Mouse (Mus musculus) neural tube, embryonic 12.5 days (tissue): ENCODE data around the gene Lbp. TPM values are rescaled to one million over a fixed set of nuclear protein-coding genes. Genes with fewer than 3 reads are reported as not detected.

Source experiments
- ATAC-seq: fragments of 200-750 bp; cut with Nextera tagmentation; 2 replicates; pipeline ENCODE4 v1.8.0; 2017; ENCODE audit warnings: low read depth, mild to moderate bottlenecking, moderate TSS enrichment, moderate library complexity; ENCODE audit not compliant: low FRiP score
- H3K27ac ChIP-seq: fragments of 300-500 bp; sonication (generic); 2 replicates; pipeline ENCODE4 v1.5.1; 2016
- H3K27me3 ChIP-seq: fragments of 300-500 bp; sonication (generic); replicated peaks from 2 replicates; pipeline ENCODE4 v1.6.1; 2016; ENCODE audit warnings: mild to moderate bottlenecking
- H3K36me3 ChIP-seq: fragments of 300-500 bp; sonication (generic); 2 replicates; pipeline ENCODE4 v1.6.1; 2016; ENCODE audit warnings: mild to moderate bottlenecking
- H3K4me1 ChIP-seq: fragments of 300-500 bp; sonication (generic); 2 replicates; pipeline ENCODE4 v1.6.1; 2016
- H3K4me2 ChIP-seq: fragments of 300-500 bp; sonication (generic); replicated peaks from 2 replicates; pipeline ENCODE4 v1.6.1; 2016; ENCODE audit warnings: mild to moderate bottlenecking
- H3K4me3 ChIP-seq: fragments of 300-500 bp; sonication (generic); 2 replicates; pipeline ENCODE4 v1.5.1; 2016
- H3K9ac ChIP-seq: fragments of 300-500 bp; sonication (generic); 2 replicates; pipeline ENCODE4 v1.6.1; 2016; ENCODE audit warnings: mild to moderate bottlenecking
- H3K9me3 ChIP-seq: fragments of 300-500 bp; sonication (generic); 2 replicates; pipeline ENCODE4 v1.6.1; 2016; ENCODE audit warnings: mild to moderate bottlenecking
- WGBS: fragments of 180-500 bp; shearing (Covaris S2); methylation state at CpG from one replicate; pipeline ENCODE4 v1.1.7; 2016; 5-methylcytosine and 5-hydroxymethylcytosine counted together
- polyA plus RNA-seq: library from polyadenylated mRNA; unstranded; fragments of >200 nt; fragmentation: Nextera tagmentation; extraction: Ambion mirVana; gene quantifications from 2 replicates; pipeline ENCODE4 v1.2.1, GENCODE M21; 2016

Lbp gene
- polyA plus RNA-seq, 1 experiment from 2014 or later, result 2.5 TPM

DNA sequence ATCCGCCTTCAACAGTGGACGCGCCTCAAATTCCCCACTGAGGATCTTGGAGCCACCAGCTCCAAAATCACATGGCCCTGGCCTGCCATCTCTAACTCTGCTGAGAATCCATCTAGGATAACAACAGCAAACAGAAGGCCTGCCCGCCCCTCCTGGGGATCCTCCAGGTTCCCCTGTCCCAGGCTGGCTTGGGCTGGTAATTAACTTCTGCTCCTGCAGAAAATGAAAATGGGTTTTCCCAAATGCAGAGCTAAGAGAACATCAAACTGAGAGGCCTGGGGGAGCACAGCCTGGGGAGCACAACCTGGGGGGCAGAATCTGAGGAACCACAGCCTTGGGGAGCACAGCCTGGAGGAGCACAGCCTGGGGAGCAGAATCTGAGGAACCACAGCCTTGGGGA, 26.6 kb upstream of the Lbp start:
- Histone ChIP-seq H3K4me3 (no peak overlapping the region), H3K4me1 (peaks cover 7% of the 10 kb centered on the region), H3K27ac (no peak overlapping the region), H3K27me3 (no peaks in the 10 kb centered on the region), H3K4me2 (no peak overlapping the region), H3K36me3 (no peaks in the 10 kb centered on the region), H3K9ac (no peak overlapping the region), H3K9me3 (no peaks in the 10 kb centered on the region)
- WGBS, result 90% methylated on average over 4 of the region's 4 CpGs
- no peak for ATAC-seq

DNA sequence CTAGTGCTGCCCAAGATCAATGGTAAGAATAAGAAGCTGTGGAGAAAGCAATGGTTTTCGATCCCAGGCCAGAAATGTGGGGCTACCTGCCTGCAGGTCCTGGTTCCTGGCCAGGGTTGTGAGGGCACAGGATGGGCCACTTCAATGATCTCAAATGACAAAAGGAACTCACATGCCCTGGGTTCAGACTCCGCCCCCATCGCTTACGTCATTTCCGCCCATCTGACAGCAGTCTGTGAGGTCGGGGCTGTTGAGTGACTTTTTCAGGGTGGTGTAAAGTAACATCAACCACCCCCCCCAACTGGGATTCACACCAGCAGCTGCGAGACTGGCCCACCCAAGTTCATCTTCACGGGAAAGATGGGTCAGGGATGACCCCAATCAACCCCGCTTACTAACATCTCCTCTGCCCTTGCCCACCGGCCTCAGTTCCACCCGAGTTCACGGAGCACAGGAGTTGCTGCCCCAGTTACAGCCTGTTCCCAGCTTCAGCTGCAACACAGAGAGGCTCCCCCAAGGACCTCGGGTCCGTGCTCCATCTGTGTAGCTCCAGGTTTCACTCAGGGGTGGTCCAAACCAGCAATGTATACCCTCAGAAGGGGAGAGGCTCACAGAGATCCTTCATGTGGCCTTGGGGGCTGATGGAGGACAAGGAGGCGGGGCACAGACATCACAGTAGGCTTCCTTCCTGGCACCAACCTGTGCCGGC, 24.6 kb upstream of the Lbp start:
- Histone ChIP-seq H3K9ac (no peak overlapping the region), H3K27ac (no peak overlapping the region), H3K36me3 (no peaks in the 10 kb centered on the region), H3K4me2 (no peak overlapping the region), H3K9me3 (no peaks in the 10 kb centered on the region), H3K4me3 (no peak overlapping the region), H3K27me3 (no peaks in the 10 kb centered on the region), H3K4me1 (peaks cover 3% of the 10 kb centered on the region; the same call in 1 of the 2 replicates)
- WGBS, result 67% methylated on average over 16 of the region's 16 CpGs
- no peak for ATAC-seq

DNA sequence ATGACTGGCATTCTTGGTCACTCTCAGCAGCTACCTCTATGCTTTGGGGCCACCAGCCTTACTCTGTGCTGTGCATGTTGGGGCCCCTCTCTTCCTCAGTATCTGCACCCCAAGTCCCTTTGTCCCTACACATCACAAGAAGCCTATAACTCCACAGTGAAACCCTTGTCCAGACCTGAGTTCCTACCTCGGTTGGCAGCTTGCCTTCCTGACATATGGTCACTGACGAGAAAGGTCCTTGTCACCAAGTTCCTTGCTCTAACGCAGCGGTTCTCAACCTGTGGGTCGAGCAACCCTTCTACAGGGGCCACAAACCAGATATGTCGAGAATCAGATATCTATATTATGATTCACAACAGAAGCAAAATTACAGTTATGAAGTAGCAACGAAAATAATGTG, 23.2 kb upstream of the Lbp start:
- Histone ChIP-seq H3K9ac (no peak overlapping the region), H3K9me3 (no peaks in the 10 kb centered on the region), H3K4me3 (no peak overlapping the region), H3K27ac (no peak overlapping the region), H3K4me1 (peaks cover 3% of the 10 kb centered on the region; the same call in 1 of the 2 replicates), H3K27me3 (no peaks in the 10 kb centered on the region), H3K36me3 (no peaks in the 10 kb centered on the region), H3K4me2 (no peak overlapping the region)
- WGBS, result 80% methylated on average over 7 of the region's 7 CpGs
- no peak for ATAC-seq

DNA sequence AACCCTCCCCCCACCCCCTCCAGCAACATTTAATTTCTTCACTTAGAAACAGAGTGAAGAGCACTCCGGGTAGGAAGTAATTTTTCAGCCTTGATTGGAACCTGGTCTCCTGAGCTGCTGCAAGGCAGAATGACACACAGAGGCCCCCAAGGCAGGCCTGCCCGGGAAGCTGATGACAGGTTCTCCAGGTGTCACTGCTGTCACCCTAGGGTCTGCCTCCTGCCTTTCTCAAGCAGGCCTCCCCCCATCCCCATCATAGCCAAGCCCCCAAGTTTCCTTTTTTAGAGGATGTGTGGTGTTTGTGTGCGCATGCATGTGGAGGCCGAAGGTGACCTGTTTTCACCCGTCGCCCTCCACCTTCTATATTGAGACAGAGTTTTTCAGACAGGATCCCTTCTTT, 22.5 kb upstream of the Lbp start:
- 93% methylated on average over 6 of the region's 6 CpGs for WGBS
- no peak for ATAC-seq
- H3K27ac ChIP-seq, result no peak overlapping the region

DNA sequence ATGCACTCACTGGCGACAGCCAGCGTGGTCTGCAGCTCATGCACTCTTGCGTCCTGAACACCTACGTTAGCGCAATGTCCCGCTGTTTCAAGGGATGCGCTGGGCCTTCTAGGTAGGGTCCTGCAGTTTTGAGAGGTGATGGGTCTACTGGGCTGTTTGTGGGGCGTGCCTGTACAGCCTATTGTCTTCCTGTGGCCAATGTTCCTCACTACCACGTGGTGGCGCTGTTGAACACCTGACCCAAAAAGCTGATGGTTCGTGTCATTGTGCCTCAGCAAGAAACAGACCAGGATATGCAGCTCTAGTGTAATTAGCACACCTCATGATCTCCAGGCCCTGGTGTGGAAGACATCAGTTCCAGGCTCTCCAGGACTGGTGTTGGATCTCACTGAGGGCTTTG, 21.7 kb upstream of the Lbp start:
- Histone ChIP-seq H3K4me1 (peaks cover 3% of the 10 kb centered on the region; the same call in 1 of the 2 replicates), H3K9me3 (no peaks in the 10 kb centered on the region), H3K9ac (no peak overlapping the region), H3K27ac (no peak overlapping the region), H3K27me3 (no peaks in the 10 kb centered on the region), H3K4me3 (no peak overlapping the region), H3K4me2 (0 out of 2 replicates have a peak overlapping the region, but pooled peaks have one; percentile 9), H3K36me3 (no peaks in the 10 kb centered on the region)
- WGBS, result 21% methylated on average over 11 of the region's 11 CpGs
- no peak for ATAC-seq

More for the DNA sequence above, 22.5 kb upstream of the Lbp start:
- Histone ChIP-seq H3K27me3 (no peaks in the 10 kb centered on the region), H3K4me3 (no peak overlapping the region), H3K4me2 (no peak overlapping the region), H3K9me3 (no peaks in the 10 kb centered on the region), H3K4me1 (peaks cover 3% of the 10 kb centered on the region; the same call in 1 of the 2 replicates), H3K9ac (no peak overlapping the region), H3K36me3 (no peaks in the 10 kb centered on the region)

DNA sequence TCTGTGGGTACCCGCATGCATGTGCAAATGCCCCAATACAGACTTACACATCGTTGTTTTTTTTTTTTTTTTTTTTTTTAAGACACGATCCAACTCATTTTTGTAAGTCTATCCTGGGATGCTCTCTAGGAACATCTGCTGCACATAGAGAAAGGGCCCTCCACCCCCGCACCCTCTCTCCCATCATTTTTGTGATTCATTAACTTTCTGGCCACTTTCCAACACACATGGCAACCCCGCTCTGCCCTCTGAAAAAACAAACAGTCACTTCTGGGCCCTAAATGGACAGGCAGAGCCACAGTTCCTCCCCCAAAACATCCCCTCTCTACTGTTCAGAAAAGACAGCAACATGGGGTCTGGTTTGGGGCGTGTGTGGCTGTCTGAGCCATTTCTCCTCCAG, 20.6 kb upstream of the Lbp start:
- H3K27me3 ChIP-seq, result no peaks in the 10 kb centered on the region
- H3K9ac ChIP-seq, result no peak overlapping the region
- peaks cover 3% of the 10 kb centered on the region; the same call in 1 of the 2 replicates for H3K4me1 ChIP-seq
- 69% methylated on average over 6 of the region's 6 CpGs for WGBS
- H3K4me2 ChIP-seq, result no peak overlapping the region
- no peaks in the 10 kb centered on the region for H3K36me3 ChIP-seq
- H3K9me3 ChIP-seq, result no peaks in the 10 kb centered on the region
- no peak overlapping the region for H3K4me3 ChIP-seq
- H3K27ac ChIP-seq, result no peak overlapping the region
- no peak for ATAC-seq

DNA sequence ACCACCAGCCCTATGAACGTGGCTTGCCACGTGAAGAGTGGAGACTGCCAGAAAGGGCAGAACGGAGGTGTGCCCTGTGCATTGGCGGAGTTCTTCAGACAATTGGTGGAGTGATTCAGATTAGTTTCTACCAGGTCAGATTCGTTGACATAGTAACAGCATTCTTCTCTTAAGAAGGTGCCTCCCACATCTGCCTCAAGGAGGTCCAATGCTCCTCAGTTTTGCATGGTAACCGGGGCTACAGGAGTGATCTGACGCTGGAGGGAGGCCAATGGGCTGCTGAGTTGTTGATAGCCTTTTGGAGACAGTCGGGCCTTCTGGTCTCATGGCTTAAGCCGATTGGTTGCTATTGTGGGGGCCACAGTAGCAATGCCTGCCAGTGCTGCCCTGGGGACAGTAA, 10.6 kb upstream of the Lbp start:
- Histone ChIP-seq H3K27ac (no peak overlapping the region), H3K27me3 (no peaks in the 10 kb centered on the region), H3K9ac (no peak overlapping the region), H3K36me3 (no peaks in the 10 kb centered on the region), H3K4me2 (no peak overlapping the region), H3K4me3 (no peak overlapping the region), H3K9me3 (no peaks in the 10 kb centered on the region), H3K4me1 (no peaks in the 10 kb centered on the region)
- ATAC-seq, result no peak
- WGBS, result 77% methylated on average over 9 of the region's 9 CpGs

DNA sequence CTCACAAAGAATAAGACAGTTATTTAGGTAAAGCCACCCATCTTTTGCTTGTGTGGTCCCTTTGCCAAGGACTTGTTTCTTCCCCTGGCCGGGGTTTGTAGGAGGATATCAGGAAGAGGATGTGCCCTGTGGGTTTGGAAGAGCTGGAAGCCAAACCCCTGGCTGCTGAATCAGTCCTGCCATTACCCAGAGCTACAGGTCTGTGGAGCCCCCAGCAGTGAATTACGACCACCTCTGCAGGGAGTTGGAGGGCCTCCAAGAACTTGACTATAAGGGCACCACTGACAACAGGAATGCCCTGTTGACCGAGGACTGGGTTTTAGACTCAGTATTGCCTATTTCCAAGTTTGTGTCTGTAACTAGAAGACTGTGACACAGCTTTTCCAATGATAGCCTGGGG, 7.1 kb upstream of the Lbp start:
- H3K9ac ChIP-seq, result no peak overlapping the region
- H3K27ac ChIP-seq, result no peak overlapping the region
- no peak overlapping the region for H3K4me3 ChIP-seq
- no peak for ATAC-seq
- no peaks in the 10 kb centered on the region for H3K9me3 ChIP-seq
- 81% methylated on average over 3 of the region's 3 CpGs for WGBS
- H3K27me3 ChIP-seq, result no peaks in the 10 kb centered on the region
- no peaks in the 10 kb centered on the region for H3K4me1 ChIP-seq
- no peak overlapping the region for H3K4me2 ChIP-seq
- no peaks in the 10 kb centered on the region for H3K36me3 ChIP-seq

DNA sequence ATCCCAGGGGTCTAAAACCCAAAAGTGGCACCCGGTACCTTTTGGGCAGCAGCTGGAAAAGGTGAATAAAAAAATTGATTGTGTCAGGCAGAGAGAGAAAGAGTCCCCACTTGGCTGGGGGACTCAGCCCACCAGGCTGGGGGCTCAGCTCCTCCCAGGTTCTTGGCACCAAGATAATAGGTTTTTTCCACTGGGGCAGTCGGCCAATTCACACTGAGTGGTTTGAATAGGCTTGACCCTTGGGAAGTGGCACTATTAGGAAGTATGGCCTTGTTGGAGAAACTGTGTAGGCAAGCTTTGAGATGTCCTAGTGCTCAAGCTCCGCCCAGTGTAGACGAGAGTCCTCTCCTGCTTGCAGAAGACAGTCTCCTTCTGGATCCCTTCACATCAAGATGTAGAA, 6.6 kb upstream of the Lbp start:
- 79% methylated on average over 4 of the region's 4 CpGs for WGBS
- no peaks in the 10 kb centered on the region for H3K36me3 ChIP-seq
- no peaks in the 10 kb centered on the region for H3K9me3 ChIP-seq
- no peaks in the 10 kb centered on the region for H3K4me1 ChIP-seq
- no peaks in the 10 kb centered on the region for H3K27me3 ChIP-seq
- H3K4me2 ChIP-seq, result no peak overlapping the region
- H3K27ac ChIP-seq, result no peak overlapping the region
- no peak for ATAC-seq
- H3K9ac ChIP-seq, result no peak overlapping the region
- H3K4me3 ChIP-seq, result no peak overlapping the region

DNA sequence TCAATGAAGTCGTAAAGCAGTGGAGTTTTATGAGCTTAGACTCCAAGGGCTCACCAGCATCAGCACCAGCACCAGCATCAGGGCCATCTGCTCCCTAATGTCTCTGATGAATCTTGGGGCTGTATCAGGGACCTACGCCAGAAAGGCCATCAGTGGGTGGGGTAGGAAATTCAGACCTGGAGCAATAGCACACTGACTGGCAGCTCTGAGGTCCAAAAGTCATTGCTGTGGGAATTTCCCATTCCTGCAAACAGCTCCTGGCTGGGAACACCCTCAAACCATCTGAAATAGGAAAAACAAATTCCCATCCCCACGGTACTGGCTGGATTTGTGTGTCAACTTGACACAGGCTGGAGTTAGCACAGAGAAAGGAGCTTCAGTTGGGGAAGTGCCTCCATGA, 3.5 kb upstream of the Lbp start:
- Histone ChIP-seq H3K9ac (no peak overlapping the region), H3K9me3 (no peaks in the 10 kb centered on the region), H3K4me3 (no peak overlapping the region), H3K36me3 (no peaks in the 10 kb centered on the region), H3K4me1 (no peaks in the 10 kb centered on the region; the same call in 1 of the 2 replicates), H3K4me2 (no peak overlapping the region), H3K27ac (no peak overlapping the region), H3K27me3 (no peaks in the 10 kb centered on the region)
- no peak for ATAC-seq
- WGBS, result 75% methylated on average over 3 of the region's 3 CpGs

DNA sequence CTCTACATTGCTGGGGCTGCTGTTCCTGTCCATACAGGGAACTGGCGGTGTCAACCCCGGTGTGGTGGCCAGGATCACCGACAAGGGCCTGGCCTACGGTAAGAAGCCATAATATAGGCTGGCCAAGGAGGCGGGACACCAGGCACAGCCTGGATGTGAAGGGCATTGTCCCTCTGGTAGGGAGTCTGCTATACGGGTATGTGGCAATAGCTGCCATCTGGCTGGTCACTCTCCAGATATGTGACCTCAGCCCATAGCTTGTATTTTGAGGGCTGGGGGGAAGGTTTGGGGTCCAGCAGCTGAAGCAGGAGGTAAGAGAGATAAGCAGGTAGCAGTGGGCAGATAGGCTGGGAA, 380 bp downstream of the Lbp start:
- Histone ChIP-seq H3K4me1 (no peaks in the 10 kb centered on the region; the same call in 1 of the 2 replicates), H3K27ac (no peak overlapping the region), H3K27me3 (no peaks in the 10 kb centered on the region), H3K4me2 (0 out of 2 replicates have a peak overlapping the region, but pooled peaks have one; percentile 7), H3K9me3 (no peaks in the 10 kb centered on the region), H3K36me3 (no peaks in the 10 kb centered on the region), H3K4me3 (no peak overlapping the region), H3K9ac (no peak overlapping the region)
- 45% methylated on average over 6 of the region's 6 CpGs for WGBS
- no peak for ATAC-seq

DNA sequence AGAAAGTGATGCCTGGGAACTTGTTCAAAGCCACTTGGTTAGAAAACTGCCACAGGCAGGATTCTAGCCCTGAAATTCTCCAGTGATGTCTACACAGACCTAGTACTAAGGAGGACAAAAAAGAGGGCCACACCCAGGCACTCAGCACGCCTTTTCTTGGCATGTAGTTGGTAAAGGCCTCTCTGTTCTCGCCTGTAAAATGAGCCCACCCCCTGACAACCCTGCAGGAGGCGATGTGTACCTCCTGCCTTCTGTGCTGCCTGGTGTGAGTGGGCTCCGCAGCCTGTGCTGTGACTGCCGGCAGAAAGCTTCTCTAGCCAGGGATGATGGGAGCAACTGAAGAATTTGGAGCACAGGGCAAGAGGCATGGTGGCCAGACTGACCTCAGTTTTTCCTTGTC, 2.0 kb downstream of the Lbp start:
- no peaks in the 10 kb centered on the region for H3K9me3 ChIP-seq
- 60% methylated on average over 5 of the region's 5 CpGs for WGBS
- H3K4me3 ChIP-seq, result no peak overlapping the region
- H3K4me1 ChIP-seq, result no peaks in the 10 kb centered on the region; the same call in 1 of the 2 replicates
- H3K4me2 ChIP-seq, result no peak overlapping the region
- H3K27me3 ChIP-seq, result no peaks in the 10 kb centered on the region
- H3K27ac ChIP-seq, result no peak overlapping the region
- no peak overlapping the region for H3K9ac ChIP-seq
- H3K36me3 ChIP-seq, result no peaks in the 10 kb centered on the region
- ATAC-seq, result no peak

DNA sequence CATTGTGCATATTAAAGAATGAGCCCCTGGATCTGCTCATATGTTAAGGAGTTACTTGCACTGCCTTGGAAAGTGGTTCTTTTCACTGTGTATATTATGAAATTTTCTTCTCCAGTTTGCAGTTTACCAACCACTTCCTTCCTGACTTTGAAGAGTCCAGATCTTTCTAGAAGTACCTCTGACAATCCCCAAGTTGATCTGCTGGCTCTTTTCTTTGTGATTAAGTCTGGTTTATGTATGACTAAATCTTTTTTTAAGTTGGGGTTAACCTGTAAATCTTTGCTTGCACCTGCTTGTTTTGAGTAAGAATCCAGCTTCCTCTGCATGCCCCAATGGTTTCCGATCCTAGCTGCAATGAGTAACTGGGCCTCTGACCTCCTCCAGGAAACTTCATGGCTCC, 6.8 kb downstream of the Lbp start:
- Histone ChIP-seq H3K9me3 (no peaks in the 10 kb centered on the region), H3K4me3 (no peak overlapping the region), H3K27me3 (no peaks in the 10 kb centered on the region), H3K36me3 (no peaks in the 10 kb centered on the region), H3K9ac (no peak overlapping the region), H3K4me2 (no peak overlapping the region), H3K4me1 (no peaks in the 10 kb centered on the region), H3K27ac (no peak overlapping the region)
- WGBS, result 87% methylated on average over 1 of the region's 1 CpGs
- ATAC-seq, result no peak
